Mouse (Mus musculus): ENCODE results near the gene Nmnat1.

GRCm38 (mm10) chr4:149487729-149488128 lies 2.7 kb upstream of the Nmnat1 start:
- no peak for TF ChIP-seq CTCF (IDR thresholded peaks at IDR 0.05; ENCODE audit: low read depth, low read length)
- no peak for TF ChIP-seq POLR2A (IDR thresholded peaks at IDR 0.05; ENCODE audit: borderline replicate concordance, low read depth, low read length)
